Mouse (Mus musculus): Measurements from ENCODE around the gene Cmss1. TPM values are rescaled to one million over a fixed set of nuclear protein-coding genes. Genes with fewer than 3 reads are reported as not detected.

Cmss1 gene
- total and polyA plus RNA-seq, 2 experiments: 3.1 to 7.8 TPM

- Histone ChIP-seq H3K36me3 (ENCODE audit: control insufficient read depth, insufficient read depth, low read length) (no peaks in the 10 kb centered on the region), H3K4me1 (ENCODE audit: control insufficient read depth, insufficient read depth, low read length) (no peaks in the 10 kb centered on the region), H3K27me3 (ENCODE audit: control insufficient read depth, insufficient read depth, low read length) (no peaks in the 10 kb centered on the region), H3K4me3 (ENCODE audit: insufficient read depth, low read depth, low read length) (no peak overlapping the region), H3K9ac (ENCODE audit: low read depth, low read length) (no peak overlapping the region), H3K27ac (replicated peaks; ENCODE audit: insufficient read depth, low read depth, low read length) (no peak overlapping the region), H3K79me2 (ENCODE audit: control insufficient read depth, insufficient read depth, low read length) (no peaks in the 10 kb centered on the region)
- DNase-seq (ENCODE audit: extremely low read depth, low read depth, low spot score): no peak
- 80% methylated on average over 5 of the region's 5 CpGs for WGBS
- TF ChIP-seq POLR2A (IDR thresholded peaks at IDR 0.05; ENCODE audit: extremely low read depth, insufficient read depth, low read length) (no peak), CTCF (IDR thresholded peaks at IDR 0.05; ENCODE audit: low read depth, low read length) (no peak)
Observed at GRCm38 (mm10) chr16:57438288-57438685, 168.4 kb downstream of the Cmss1 start.

- no peak overlapping the region for H3K4me3 ChIP-seq (ENCODE audit: insufficient read depth, low read depth, low read length)
- H3K27ac ChIP-seq (replicated peaks; ENCODE audit: insufficient read depth, low read depth, low read length): no peak overlapping the region
- H3K4me1 ChIP-seq (ENCODE audit: control insufficient read depth, insufficient read depth, low read length): no peaks in the 10 kb centered on the region; the same call in 1 of the 2 replicates
- no peaks in the 10 kb centered on the region for H3K27me3 ChIP-seq (ENCODE audit: control insufficient read depth, insufficient read depth, low read length)
- WGBS: 91% methylated on average over 11 of the region's 11 CpGs
- no peaks in the 10 kb centered on the region for H3K36me3 ChIP-seq (ENCODE audit: control insufficient read depth, insufficient read depth, low read length)
- H3K79me2 ChIP-seq (ENCODE audit: control insufficient read depth, insufficient read depth, low read length): no peaks in the 10 kb centered on the region
- TF ChIP-seq CTCF (IDR thresholded peaks at IDR 0.05; ENCODE audit: low read depth, low read length) (no peak), POLR2A (IDR thresholded peaks at IDR 0.05; ENCODE audit: extremely low read depth, insufficient read depth, low read length) (no peak)
- H3K9ac ChIP-seq (ENCODE audit: low read depth, low read length): no peak overlapping the region
- DNase-seq (ENCODE audit: extremely low read depth, low read depth, low spot score): no peak
Observed at GRCm38 (mm10) chr16:57437523-57438287, 169.0 kb downstream of the Cmss1 start.

GRCm38 (mm10) chr16:57434640-57435039, 172.0 kb downstream of the Cmss1 start:
- no peak for DNase-seq (ENCODE audit: extremely low read depth, low read depth, low spot score)
- TF ChIP-seq POLR2A (IDR thresholded peaks at IDR 0.05; ENCODE audit: extremely low read depth, insufficient read depth, low read length): no peak
- no peak for TF ChIP-seq CTCF (IDR thresholded peaks at IDR 0.05; ENCODE audit: low read depth, low read length)
- no peaks in the 10 kb centered on the region for H3K27me3 ChIP-seq (ENCODE audit: control insufficient read depth, insufficient read depth, low read length)
- H3K4me3 ChIP-seq (ENCODE audit: insufficient read depth, low read depth, low read length): no peak overlapping the region
- no peaks in the 10 kb centered on the region for H3K79me2 ChIP-seq (ENCODE audit: control insufficient read depth, insufficient read depth, low read length)
- no peaks in the 10 kb centered on the region; the same call in 1 of the 2 replicates for H3K4me1 ChIP-seq (ENCODE audit: control insufficient read depth, insufficient read depth, low read length)
- H3K27ac ChIP-seq (replicated peaks; ENCODE audit: insufficient read depth, low read depth, low read length): no peak overlapping the region
- 82% methylated on average over 3 of the region's 3 CpGs for WGBS
- H3K36me3 ChIP-seq (ENCODE audit: control insufficient read depth, insufficient read depth, low read length): no peaks in the 10 kb centered on the region
- H3K9ac ChIP-seq (ENCODE audit: low read depth, low read length): no peak overlapping the region

- WGBS: 91% methylated on average over 6 of the region's 6 CpGs
- Histone ChIP-seq H3K9ac (ENCODE audit: low read depth, low read length) (no peak overlapping the region), H3K36me3 (ENCODE audit: control insufficient read depth, insufficient read depth, low read length) (no peaks in the 10 kb centered on the region), H3K27ac (replicated peaks; ENCODE audit: insufficient read depth, low read depth, low read length) (no peak overlapping the region), H3K4me1 (ENCODE audit: control insufficient read depth, insufficient read depth, low read length) (no peaks in the 10 kb centered on the region; the same call in 1 of the 2 replicates), H3K79me2 (ENCODE audit: control insufficient read depth, insufficient read depth, low read length) (no peaks in the 10 kb centered on the region), H3K27me3 (ENCODE audit: control insufficient read depth, insufficient read depth, low read length) (no peaks in the 10 kb centered on the region), H3K4me3 (ENCODE audit: insufficient read depth, low read depth, low read length) (no peak overlapping the region)
- no peak for TF ChIP-seq POLR2A (IDR thresholded peaks at IDR 0.05; ENCODE audit: extremely low read depth, insufficient read depth, low read length)
- no peak for TF ChIP-seq CTCF (IDR thresholded peaks at IDR 0.05; ENCODE audit: low read depth, low read length)
- no peak for DNase-seq (ENCODE audit: extremely low read depth, low read depth, low spot score)
Observed at GRCm38 (mm10) chr16:57433671-57434070, 173.0 kb downstream of the Cmss1 start.

- H3K27ac ChIP-seq (replicated peaks; ENCODE audit: insufficient read depth, low read depth, low read length): no peak overlapping the region
- 59% methylated on average over 4 of the region's 4 CpGs for WGBS
- no peak overlapping the region for H3K9ac ChIP-seq (ENCODE audit: low read depth, low read length)
- H3K4me1 ChIP-seq (ENCODE audit: control insufficient read depth, insufficient read depth, low read length): no peaks in the 10 kb centered on the region; the same call in 1 of the 2 replicates
- H3K4me3 ChIP-seq (ENCODE audit: insufficient read depth, low read depth, low read length): no peak overlapping the region
- no peaks in the 10 kb centered on the region for H3K79me2 ChIP-seq (ENCODE audit: control insufficient read depth, insufficient read depth, low read length)
- TF ChIP-seq POLR2A (IDR thresholded peaks at IDR 0.05; ENCODE audit: extremely low read depth, insufficient read depth, low read length): no peak
- TF ChIP-seq CTCF (IDR thresholded peaks at IDR 0.05; ENCODE audit: low read depth, low read length): no peak
- H3K36me3 ChIP-seq (ENCODE audit: control insufficient read depth, insufficient read depth, low read length): no peaks in the 10 kb centered on the region
- no peaks in the 10 kb centered on the region for H3K27me3 ChIP-seq (ENCODE audit: control insufficient read depth, insufficient read depth, low read length)
- no peak for DNase-seq (ENCODE audit: extremely low read depth, low read depth, low spot score)
Observed at GRCm38 (mm10) chr16:57433173-57433572, 173.5 kb downstream of the Cmss1 start.

- Histone ChIP-seq H3K27ac (replicated peaks; ENCODE audit: insufficient read depth, low read depth, low read length) (no peak overlapping the region), H3K4me3 (ENCODE audit: insufficient read depth, low read depth, low read length) (no peak overlapping the region), H3K36me3 (ENCODE audit: control insufficient read depth, insufficient read depth, low read length) (no peaks in the 10 kb centered on the region), H3K4me1 (ENCODE audit: control insufficient read depth, insufficient read depth, low read length) (no peaks in the 10 kb centered on the region; the same call in 1 of the 2 replicates), H3K27me3 (ENCODE audit: control insufficient read depth, insufficient read depth, low read length) (no peaks in the 10 kb centered on the region), H3K9ac (ENCODE audit: low read depth, low read length) (no peak overlapping the region), H3K79me2 (ENCODE audit: control insufficient read depth, insufficient read depth, low read length) (no peaks in the 10 kb centered on the region)
- DNase-seq (ENCODE audit: extremely low read depth, low read depth, low spot score): no peak
- TF ChIP-seq CTCF (IDR thresholded peaks at IDR 0.05; ENCODE audit: low read depth, low read length): no peak
- WGBS: 94% methylated on average over 3 of the region's 3 CpGs
Observed at GRCm38 (mm10) chr16:57431294-57431693, 175.4 kb downstream of the Cmss1 start.
